Mouse (Mus musculus) cerebellum, adult (tissue): Measurements from ENCODE around the gene Syf2.

Experiments
- ATAC-seq: cut with Nextera tagmentation; 2 replicates; pipeline ENCODE4 v1.9.2; 2017; ENCODE audit warnings: mild to moderate bottlenecking, moderate library complexity, mixed read lengths; ENCODE audit not compliant: insufficient number of reproducible peaks, low FRiP score, low TSS enrichment

Gene Syf2

DNA sequence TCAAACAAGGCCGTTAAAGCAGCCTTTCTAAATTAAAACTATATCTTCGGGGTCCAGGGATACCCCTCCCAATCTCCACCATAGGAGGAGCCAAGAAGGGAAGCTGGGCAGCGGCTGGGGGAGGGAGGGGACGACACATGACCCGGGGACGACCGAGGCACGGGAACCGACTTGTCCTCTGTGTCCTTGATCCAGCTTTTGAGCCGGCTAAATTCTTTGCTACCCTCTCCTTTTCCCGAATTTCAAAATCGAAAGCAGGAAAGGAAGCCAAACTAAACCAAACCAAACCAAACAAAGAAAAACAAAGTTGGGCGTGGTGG is 7.8 kb upstream of the Syf2 start:
- ATAC-seq, result no peak

- peak; percentile 89 for ATAC-seq
These were observed 7.3 kb upstream of the Syf2 start, which contains the start of gene Rsrp1 for GRCm38 (mm10) chr4:134923258-134924018. Gene Rsrp1, plus strand, starts transcription at chr4:134923592.

- ATAC-seq, result peak; percentile 38; the same call in 1 of the 2 replicates
These were observed 6.5 kb upstream of the Syf2 start for GRCm38 (mm10) chr4:134924019-134924741.

DNA sequence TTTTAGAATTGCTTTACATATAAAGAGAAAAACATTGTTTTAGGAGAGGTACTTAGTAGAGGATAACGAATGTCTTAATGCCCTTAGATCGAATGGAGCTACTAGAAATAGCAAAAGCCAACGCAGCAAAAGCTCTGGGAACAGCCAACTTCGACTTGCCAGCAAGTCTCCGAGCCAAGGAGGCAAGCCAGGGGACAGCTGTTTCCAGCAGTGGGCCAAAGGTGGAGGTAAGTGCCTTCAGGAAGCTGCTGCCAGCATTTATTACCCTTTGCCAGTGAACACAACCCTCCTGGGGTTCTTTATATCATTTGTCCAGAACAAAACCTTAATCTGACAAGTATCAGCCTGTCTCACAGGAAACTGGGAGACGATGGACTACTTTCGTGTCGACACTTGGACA is 5.5 kb upstream of the Syf2 start:
- ATAC-seq, result no peak

DNA sequence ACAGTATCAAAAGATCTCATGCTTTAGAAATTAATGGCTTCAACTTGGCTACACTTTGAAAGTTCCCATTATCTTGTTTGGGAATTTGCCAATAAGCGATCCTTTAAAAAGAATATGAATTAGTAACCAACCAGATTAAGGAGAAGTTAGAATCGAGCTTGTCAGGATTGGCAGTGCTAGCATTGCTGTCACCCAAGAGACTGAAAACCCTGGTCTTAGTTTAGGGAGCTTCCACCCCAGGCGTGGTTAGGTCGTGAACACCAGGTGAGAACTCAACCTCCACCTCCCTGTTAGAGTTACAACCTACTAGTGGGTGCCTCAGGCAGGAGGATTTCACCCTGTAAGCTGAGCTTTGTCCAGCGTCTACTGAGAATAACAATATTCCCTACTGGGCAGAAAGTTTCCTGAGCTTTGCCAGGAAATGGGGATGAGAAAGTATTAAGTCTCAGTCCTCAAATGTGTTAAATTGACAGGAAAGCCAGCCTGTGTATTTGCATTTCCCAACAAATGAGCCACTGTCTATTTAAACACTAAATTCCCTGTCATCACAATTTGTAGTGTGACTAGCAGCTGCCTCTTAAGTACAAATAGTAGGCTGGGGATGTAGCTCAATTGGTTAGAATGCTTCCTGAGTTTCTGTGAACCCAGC is 2.8 kb upstream of the Syf2 start:
- no peak for ATAC-seq

DNA sequence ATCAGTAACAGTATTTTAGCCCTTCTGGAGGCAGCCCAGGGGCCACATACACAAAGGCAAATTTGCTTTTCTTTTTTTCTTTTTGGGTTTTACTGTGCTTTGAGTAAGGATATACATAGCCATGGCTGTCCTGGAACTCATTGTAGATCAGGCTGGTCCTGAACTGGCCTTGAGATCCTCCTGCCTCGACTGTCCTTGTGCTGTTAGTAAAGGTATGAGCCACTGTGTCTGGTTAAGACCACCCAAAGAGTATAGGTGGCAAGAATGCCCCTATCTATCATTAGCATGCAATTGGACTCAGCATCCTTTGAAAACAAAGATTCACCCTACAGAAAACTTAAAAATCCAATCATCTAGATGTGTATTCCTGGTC is 2.2 kb upstream of the Syf2 start:
- ATAC-seq, result no peak

DNA sequence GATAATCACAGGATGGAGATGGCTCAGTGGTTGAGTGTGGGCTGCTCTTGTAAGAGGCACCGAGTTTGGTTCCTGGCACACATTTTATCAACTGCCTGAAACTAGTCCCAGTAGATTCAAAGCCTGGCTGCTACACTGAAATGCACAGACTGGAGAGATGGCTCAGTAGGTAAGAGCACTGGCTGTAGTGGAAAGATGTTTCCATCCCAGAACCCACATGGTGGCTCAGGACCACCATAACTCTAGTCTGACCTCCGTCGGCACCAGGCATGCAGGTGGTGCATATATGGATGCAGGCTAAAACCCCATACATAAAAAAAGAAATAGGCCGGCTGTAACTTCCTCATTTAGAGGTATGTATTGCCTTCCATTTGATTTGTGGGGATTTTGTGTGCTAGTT is 1.2 kb upstream of the Syf2 start:
- no peak for ATAC-seq

GRCm38 (mm10) chr4:134930190-134930589 is 508 bp upstream of the Syf2 start:
- no peak for ATAC-seq

GRCm38 (mm10) chr4:134937240-134938176 is 6.8 kb downstream of the Syf2 start:
- no peak for ATAC-seq

GRCm38 (mm10) chr4:134939900-134940299 is 9.2 kb downstream of the Syf2 start:
- ATAC-seq, result no peak

DNA sequence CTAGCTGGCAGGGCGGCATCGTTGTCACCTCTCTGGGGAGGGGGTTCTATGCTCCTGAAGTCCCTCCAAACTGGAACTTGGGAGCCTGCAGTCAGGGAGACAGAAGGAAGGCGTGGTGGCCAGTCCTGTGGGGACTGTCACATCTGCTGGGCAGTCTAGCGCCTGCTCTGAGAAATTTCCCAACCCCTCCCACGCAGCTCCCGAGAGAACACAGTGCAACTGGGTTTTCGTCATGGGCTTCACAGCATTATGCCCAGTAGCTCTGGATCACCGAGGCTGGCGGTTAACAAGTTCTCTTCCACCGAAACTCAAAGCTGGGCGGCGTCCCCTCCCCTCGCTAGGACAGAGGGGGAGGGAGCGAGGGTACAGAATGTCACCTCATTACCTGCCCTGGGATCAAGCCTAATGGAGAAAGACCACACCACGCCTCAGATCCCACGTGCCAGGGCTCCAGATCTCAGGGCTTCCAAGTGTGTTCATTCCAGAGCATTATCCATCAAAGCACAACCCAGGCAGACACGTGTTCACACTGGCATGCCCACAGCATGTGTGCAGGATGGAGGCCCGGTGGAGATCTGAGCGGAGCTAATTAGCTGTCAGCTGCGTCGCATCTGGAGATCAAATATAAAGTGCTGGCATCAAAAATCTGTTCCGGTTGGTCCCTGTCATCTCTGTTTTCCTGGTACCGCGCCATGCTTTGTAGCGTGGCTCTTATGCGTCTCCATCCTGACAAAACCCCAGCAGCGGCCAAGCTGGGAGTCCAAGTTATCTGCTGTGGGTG is 13.2 kb downstream of the Syf2 start:
- no peak for ATAC-seq

DNA sequence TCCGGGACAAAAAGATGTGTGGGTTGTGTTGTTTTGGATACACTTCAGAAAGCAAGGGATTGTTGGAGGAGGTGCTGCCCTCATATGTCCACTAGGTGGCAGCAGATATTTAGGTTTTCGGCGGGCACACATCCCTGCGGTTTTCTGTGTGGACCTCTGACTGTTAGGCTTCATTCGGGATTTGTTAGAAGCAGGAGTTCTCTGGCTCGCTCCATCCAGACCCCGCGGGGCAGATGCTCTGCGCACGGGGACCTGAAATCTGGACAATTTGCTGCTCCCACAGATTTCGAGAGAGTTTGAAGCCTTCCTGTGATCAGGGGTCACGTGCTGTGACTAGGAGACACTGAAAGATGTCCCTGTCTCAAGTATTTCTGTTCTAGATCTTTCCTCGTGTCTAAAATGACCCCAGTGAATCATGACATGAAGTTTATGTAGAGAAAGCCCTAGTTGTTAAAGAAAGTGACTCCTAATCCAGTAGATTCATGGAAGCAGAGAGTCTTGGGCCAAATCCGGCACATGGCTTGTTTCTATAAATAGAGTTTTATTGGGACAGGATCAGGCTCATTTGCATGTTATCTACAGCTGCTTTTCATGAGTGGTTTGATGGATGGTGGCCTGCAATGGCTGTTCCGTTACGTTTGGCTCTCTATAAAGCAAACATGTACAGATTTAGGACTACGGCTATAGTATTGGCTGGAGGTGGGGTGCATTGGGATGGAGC is 15.5 kb downstream of the Syf2 start:
- ATAC-seq, result peak; percentile 64; the same call in 1 of the 2 replicates

GRCm38 (mm10) chr4:134950518-134951091 is 19.9 kb downstream of the Syf2 start:
- no peak for ATAC-seq

DNA sequence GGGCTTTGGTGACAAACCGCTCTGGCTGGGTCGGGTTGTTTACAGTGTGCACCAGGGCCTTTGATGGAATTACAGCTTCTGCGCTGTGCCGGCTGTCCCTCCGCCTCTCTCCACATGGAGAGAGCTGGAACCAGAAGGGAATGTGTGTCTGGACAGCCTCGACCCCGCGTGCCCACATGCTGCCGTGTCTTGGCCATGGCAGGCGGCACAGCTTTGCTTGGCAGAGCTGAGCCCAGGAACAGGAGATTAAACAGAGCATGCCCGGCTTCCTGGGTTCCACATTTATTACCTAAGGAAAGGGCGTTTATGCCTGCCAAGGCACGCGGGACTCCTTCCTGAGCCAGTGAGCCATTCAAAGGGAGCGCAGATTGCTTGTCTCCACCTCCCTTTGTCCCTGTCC is 23.8 kb downstream of the Syf2 start:
- ATAC-seq, result peak; percentile 52; the same call in 1 of the 2 replicates

GRCm38 (mm10) chr4:134955196-134955595 is 24.5 kb downstream of the Syf2 start:
- ATAC-seq, result no peak

- ATAC-seq, result no peak
These were observed 25.1 kb downstream of the Syf2 start for GRCm38 (mm10) chr4:134955845-134956244.

GRCm38 (mm10) chr4:134956328-134956727 is 25.6 kb downstream of the Syf2 start:
- no peak for ATAC-seq

DNA sequence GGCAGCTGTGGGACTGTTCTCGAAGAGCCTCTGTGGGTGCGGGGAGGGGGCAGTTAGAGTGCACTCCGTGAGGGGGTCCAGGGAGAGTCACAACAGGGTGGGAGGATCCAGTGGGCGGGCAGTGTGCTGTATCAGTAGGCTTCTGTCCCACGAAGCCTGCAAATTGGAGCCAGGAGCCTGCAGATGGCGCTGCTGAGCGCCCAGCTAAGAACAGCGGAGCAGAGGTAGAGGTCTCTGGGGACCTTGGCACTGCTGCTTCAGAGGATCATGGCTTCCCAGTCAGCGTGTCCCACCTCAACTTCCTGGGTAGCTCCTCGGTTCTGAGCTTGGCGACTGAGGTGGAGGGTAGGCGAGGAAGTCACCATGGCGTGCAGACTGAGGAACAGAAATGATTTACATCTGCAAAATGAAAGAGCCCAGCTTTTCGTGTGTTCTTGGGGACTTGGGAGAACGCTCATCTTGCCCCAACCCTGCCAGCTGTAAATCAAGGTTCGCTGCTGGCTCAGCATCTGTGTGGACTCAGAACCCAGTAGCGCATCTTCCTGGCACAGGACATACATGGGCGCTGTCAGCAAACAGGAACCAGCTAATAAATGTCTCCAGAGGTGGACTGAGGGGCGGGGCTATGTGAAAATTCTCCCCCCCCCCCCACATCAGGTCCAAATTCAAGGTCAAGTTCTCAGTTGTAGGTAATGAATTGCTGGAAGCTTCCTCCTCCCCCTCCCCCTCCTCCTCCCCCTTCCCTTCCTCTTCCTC is 32.5 kb downstream of the Syf2 start:
- no peak for ATAC-seq
